ENCODE assay signal across 7 mouse cellular contexts in genomic region chr6:113012495-113012941, GRCm38 (mm10). TPM values are rescaled to one million over a fixed set of nuclear protein-coding genes. Genes with fewer than 3 reads are reported as not detected.
A peak's percentile ranks its signal among the peaks of the same experiment; 100 is the strongest.
DNase-seq lines count a peak whose midpoint lies in the region; ATAC-seq lines count a peak whose summit lies in the region.

No protein-coding gene starts in this region.

- no peaks in the 10 kb centered on the region for H3K36me3 ChIP-seq in intestine, embryonic 14.5 days (ENCODE audit: control insufficient read depth, insufficient read depth, low read length)
- no peaks in the 10 kb centered on the region for H3K36me3 ChIP-seq in neural tube, embryonic 11.5 days (ENCODE audit: control insufficient read depth, insufficient read depth, low read length)

- peak; percentile 57 for ATAC-seq in intestine, embryonic 14.5 days (replicated peaks; ENCODE audit: low FRiP score, low TSS enrichment, low read depth)
- peak; percentile 75 for ATAC-seq in neural tube, embryonic 11.5 days (ENCODE audit: insufficient read depth, low FRiP score, low TSS enrichment)
- no peak for ATAC-seq in megakaryocyte, adult 5-6 weeks (ENCODE audit: poor library complexity, severe bottlenecking)

- H3K27me3 ChIP-seq in intestine, embryonic 14.5 days (replicated peaks; ENCODE audit: control insufficient read depth, insufficient read depth, low read length), result no peaks in the 10 kb centered on the region
- H3K27me3 ChIP-seq in neural tube, embryonic 11.5 days (ENCODE audit: control insufficient read depth, insufficient read depth, low read length), result no peaks in the 10 kb centered on the region

- intact Hi-C loops in gastrocnemius, postnatal 36 days (cut with DNase I), result no loop called here
- intact Hi-C loops in left cerebral cortex, postnatal 14 days (cut with DNase I), result no loop called here

- DNase-seq in brain, embryonic 18.5 days (ENCODE audit: low read depth, low spot score), result peak; percentile 74
- peak; percentile 19 for DNase-seq in embryo, embryonic 11.5 days (ENCODE audit: low read depth, low spot score)
- DNase-seq in gastrocnemius, postnatal 36 days, result peak; percentile 52 to 76
- no peak for DNase-seq in intestine, embryonic 14.5 days (ENCODE audit: low spot score)
- DNase-seq in left cerebral cortex, postnatal 14 days (ENCODE audit: low spot score in 2 of 2), result peak; percentile 49 to 78
- DNase-seq in neural tube, embryonic 11.5 days (ENCODE audit: low spot score), result peak; percentile 62

- peaks cover 4% of the 10 kb centered on the region; the same call in 1 of the 2 replicates for H3K9me3 ChIP-seq in intestine, embryonic 14.5 days (ENCODE audit: control insufficient read depth, low read length)
- no peaks in the 10 kb centered on the region for H3K9me3 ChIP-seq in neural tube, embryonic 11.5 days (ENCODE audit: control insufficient read depth, low read length)

- WGBS in intestine, embryonic 14.5 days, result 50% methylated on average over 6 of the region's 6 CpGs
- WGBS in neural tube, embryonic 11.5 days, result 19% methylated on average over 6 of the region's 6 CpGs

- no peak overlapping the region for H3K4me2 ChIP-seq in intestine, embryonic 14.5 days (ENCODE audit: low read length)
- no peak overlapping the region for H3K4me2 ChIP-seq in neural tube, embryonic 11.5 days (ENCODE audit: low read depth)

- no peak overlapping the region for H3K9ac ChIP-seq in intestine, embryonic 14.5 days (ENCODE audit: low read length)
- H3K9ac ChIP-seq in neural tube, embryonic 11.5 days (ENCODE audit: low read length), result peak overlapping the region; percentile 1; the same call in 1 of the 2 replicates

- no peaks in the 10 kb centered on the region for H3K4me1 ChIP-seq in intestine, embryonic 14.5 days (replicated peaks; ENCODE audit: control insufficient read depth, insufficient read depth, low read length)
- peaks cover 6% of the 10 kb centered on the region; the same call in 1 of the 2 replicates for H3K4me1 ChIP-seq in neural tube, embryonic 11.5 days (ENCODE audit: control insufficient read depth, insufficient read depth, low read length)

- no peak overlapping the region for H3K4me3 ChIP-seq in intestine, embryonic 14.5 days (ENCODE audit: low read depth, low read length)
- H3K4me3 ChIP-seq in neural tube, embryonic 11.5 days (ENCODE audit: low read depth, low read length), result no peak overlapping the region

- H3K27ac ChIP-seq in intestine, embryonic 14.5 days (ENCODE audit: low read depth), result peak overlapping the region; percentile 48
- peak overlapping the region; percentile 71 for H3K27ac ChIP-seq in neural tube, embryonic 11.5 days (ENCODE audit: low read depth, low read length)

RNA-seq across cellular contexts. Expression of gene Thumpd3, which starts 33.5 kb away (rescaled TPM):
- total RNA-seq in gastrocnemius, postnatal 36 days (2021), result 10 to 100 TPM; 11.5 to 16.0 TPM
- 48.2 and 48.9 TPM in 2 replicates for polyA plus RNA-seq in intestine, embryonic 14.5 days (2014; fragmentation: Nextera tagmentation; extraction: Ambion mirVana)
- total RNA-seq in left cerebral cortex, postnatal 14 days (2021), result 10 to 100 TPM; 29.2 to 29.7 TPM
- 50.4 and 52.9 TPM in 2 replicates for polyA plus RNA-seq in neural tube, embryonic 11.5 days (2014; fragmentation: Nextera tagmentation; extraction: Ambion mirVana)
- total RNA-seq in megakaryocyte, adult 5-6 weeks (2015), result 50.0 and 50.4 TPM in 2 replicates
- total RNA-seq in megakaryocyte, adult 5-6 weeks (2017), result 40.8 and 48.5 TPM in 2 replicates
